Mouse (Mus musculus) mature B cell (primary cell): ENCODE measurements around the gene Dctn1.
"Not testable (repeated sequence)": the region's sequence is repeated elsewhere in the genome, so short reads cannot be mapped to it uniquely, and the experiment has no call there.

Experiments used
- in situ Hi-C: fragments of 300-500 bp; cut with MboI; formaldehyde crosslinking; loops from 2 replicates; pipeline ENCODE4 v1.14.3; 2019

Dctn1 gene

DNA sequence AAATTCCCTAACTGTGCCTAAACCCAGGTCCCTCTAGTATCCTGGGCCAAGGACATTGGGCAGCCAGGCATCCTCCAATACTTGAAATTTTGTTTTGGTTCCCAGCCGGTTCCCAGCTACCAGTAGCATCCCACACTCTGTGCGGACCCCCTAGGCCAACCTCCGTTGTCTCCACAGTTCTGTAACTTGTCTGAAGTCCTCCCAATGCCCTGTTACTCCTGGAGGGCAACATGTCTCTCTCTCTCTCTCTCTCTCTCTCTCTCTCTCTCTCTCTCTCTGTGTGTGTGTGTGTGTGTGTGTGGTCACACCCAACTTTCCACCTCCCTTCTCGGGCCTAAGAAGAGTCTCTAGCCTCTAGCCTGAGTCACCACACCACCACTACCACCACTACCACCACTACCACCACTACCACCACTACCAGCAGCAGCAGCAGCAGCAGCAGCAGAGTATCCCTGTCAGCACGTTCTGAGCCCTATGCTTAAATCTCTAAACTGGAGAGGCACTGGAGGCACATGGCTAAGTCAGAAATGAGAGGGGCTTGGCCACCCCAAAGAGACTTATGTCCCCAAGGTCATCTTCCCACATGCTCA lies 29.3 kb upstream of the Dctn1 start:
- in situ Hi-C loops, result no loop called here

DNA sequence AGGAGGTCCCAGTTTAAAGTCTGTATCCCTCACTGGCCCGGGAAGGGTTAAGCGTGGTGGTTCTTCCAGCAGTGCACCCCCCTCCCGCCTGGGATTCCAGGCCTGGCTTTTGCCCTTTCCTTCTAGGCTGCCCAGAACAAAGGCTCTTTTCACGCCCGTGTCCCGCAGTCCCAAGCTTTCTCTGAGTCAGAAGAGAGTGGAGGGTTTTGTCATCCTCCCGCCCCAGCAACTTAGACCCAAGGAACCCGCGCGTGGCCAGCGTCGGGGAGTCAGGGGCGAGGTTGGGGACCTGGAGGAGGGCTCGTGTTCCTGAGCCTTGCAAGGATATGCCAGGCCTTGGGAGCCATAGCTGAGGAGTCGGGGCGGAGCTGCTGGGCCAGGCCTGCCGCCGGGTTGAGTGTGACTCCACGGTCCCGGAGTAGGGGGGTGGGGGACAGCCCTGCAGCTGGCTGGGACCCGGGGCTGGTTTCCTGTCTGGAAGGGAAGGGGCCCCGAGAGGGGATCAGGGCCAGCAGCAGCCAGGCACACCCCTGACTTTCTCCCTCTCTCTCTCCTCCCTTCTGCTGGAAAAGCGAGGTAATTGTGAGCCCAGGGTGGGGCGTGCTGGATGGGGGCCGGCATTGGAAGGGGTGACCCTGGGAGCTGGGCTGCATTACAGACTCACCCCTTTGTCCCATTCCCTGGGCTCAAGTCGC lies 28.7 kb upstream of the Dctn1 start:
- in situ Hi-C loops, result no loop called here

DNA sequence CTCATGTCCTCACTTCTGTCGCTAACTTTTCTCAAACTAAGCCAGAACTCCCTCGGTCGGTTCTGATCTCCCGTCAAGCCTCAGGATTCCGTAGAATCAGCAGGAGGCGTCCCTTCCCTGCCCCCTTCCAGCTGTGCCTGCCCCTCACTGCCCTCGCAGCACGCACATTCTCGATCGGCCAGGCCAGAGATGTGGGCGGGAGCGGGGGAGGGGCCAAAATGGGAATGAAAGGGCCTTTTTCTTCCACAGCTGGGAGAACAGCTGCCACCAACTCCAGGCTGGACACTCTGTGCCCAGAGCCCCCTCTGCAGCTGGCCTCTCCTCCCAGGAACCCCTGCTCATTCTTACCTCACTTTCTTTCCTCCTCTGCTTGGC lies 28.2 kb upstream of the Dctn1 start:
- in situ Hi-C loops, result no loop called here

DNA sequence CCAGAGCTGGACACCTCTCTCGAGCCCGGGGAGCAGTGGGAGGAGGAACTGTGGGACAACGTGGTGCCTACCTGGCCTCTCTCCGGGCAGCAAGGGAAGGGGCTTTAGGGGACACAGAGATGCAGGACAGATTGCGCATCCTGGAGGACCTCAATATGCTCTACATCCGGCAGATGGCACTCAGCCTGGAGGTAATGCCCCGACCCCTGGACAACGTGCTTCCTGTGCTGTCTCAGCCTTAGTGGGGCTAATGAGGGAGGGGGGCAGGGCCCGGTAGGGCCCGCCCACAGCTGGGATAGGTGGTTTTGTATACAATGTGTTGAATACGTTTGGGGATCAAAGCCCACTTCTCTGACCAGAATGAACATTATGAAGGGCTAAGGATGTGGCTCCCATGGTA lies 27.7 kb upstream of the Dctn1 start:
- in situ Hi-C loops, result no loop called here

DNA sequence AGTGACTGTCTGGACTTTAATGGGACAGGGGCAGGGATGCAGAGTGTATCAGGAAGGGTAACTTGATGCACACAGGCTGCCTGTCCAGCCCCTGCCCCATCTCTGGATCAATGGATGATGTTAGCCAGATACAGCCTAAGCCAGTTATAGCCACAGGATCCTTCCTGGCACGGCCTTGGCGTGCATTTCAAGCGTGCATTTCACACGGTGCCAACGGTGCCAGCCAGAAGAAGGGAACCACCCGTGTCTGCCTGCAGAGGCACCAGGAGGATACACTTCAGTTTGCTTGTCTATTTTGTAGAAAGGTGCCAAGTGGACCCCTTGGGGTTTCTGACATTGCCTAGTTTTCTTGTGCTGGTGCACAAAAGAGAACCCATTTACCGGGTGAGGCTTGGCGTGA lies 25.7 kb upstream of the Dctn1 start:
- in situ Hi-C loops, result no loop called here

DNA sequence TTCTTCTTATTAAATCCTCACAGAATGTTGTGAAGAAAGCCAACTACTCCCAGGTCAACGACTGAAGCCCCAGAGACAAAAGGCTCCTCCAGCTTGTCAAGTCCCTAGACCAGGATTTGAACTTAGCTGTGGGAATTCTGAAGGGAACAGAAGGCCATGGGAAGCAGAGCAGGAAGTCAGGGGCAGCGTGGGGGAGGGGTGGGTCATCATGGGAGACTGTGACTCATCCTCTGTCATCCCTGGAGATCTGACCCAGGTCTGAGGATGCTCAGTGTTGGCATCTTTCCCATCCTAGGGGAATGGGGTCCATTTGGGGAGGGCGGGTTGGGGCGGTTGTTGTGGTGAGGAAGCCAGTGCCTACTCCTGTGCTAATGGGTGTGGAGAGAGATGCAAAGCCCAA lies 24.1 kb upstream of the Dctn1 start:
- in situ Hi-C loops, result no loop called here

DNA sequence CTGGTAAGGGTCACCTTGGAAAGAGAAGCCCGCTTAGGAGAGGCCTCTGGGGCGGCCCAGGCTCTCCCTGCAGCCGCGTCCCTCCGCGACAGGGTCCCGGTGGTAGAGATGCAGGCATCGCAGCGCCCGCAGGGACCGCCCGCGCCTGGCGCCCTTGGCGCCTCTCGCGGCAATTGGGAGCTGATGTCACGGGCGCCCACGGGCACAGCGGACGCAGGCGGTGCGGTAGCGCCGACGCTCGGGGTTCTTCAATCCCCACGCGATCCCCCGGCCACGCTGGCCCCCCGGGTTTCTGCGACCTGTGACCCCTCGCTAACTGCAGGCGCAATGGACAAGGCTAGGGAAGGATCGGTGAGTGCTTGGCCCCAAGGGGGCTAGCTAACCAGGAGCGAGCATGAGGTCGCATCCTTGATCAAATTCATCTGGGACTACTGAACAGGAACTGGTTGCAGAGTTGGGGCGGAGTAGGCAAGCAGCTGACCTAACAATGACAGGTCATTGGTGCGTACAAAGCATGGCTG lies 23.4 kb upstream of the Dctn1 start:
- in situ Hi-C loops, result no loop called here

DNA sequence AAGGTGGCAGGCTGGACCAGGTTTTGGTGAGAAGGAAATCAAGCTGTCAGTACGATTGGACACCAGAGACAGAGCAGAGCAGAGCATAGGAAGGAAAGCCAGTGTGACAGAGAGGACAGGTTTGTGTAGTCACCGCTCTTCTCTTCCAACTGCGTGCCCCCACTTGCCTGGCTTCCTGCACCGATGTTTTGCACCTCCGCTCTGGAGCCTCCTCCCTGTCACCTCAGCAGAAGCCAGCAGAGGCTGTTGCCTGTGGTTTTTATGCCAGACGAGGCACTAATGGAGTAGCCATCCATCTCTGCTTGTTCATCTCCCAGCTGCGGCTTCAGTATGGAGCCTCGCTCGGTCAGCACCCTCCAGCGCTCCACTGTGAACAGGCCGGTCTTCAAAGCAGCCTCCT lies 22.8 kb upstream of the Dctn1 start:
- in situ Hi-C loops, result no loop called here

DNA sequence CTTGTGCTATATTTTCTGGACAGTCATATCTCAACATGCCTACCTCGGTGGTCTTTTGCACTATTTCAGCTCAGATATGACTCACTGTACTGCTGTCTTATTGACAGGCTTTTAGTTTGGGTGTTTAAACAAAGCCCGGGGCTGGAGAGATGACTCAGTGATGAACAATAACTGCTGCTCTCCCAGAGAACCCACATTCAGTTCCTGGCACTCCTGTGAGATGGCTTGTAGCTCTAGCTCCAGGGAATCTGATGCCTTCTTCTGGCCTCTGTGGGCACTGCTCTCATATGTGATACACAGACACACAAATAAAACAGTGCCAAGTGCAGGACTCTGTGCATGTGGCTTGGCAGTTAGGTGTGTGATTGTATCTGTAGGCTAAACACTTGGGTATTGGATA lies 20.5 kb upstream of the Dctn1 start:
- in situ Hi-C loops, result no loop called here

DNA sequence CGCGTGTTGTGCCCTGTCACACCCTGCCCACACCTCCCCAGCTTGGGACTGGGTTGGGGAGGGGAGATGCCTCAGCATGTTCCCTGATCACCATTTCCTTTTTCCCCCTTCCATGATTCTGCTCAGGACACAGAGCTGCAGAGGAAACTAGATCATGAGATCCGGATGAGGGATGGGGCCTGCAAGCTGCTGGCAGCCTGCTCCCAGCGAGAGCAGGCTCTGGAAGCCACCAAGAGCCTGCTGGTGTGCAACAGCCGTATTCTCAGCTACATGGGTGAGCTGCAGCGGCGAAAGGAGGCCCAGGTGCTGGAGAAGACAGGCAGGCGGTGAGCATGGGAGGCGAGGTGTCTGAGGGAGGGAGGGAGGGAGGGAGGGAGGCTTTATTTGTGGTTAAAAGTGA lies 19.9 kb upstream of the Dctn1 start:
- in situ Hi-C loops, result no loop called here

DNA sequence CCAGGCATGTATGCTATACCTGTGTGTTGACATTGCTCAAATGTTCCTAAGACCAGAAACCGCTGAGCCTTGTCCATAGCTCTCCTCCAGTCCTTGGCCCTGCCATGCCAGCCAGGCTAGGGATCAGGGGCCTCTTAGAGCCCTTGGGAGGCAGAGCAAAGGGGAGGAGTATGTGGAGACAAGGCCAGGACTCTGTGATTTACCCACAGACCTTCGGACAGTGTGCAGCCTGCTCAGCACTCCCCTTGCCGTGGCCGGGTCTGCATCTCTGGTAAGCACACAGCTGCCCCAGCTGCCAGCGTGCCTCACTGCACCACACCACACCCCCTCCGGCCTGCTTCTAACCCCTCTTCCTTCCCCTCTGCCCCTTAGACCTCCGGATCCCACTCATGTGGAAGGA lies 18.4 kb upstream of the Dctn1 start:
- in situ Hi-C loops, result no loop called here

DNA sequence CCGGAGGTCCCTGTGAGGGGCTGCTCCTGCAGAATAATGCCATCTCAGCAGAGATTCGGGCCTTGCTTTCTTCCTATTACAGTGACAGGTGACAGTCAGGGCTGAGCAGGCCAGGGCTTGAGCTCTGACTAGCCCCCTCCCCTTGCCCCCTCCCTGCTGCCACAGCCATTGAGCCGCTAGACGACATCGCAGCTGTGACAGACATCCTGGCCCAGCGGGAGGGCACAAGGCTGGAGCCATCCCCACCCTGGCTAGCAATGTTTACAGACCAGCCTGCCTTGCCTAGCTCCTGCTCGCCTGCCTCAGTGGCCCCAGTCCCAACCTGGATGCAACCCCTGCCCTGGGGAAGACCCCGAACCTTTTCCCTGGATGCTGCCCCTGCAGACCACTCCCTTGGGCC lies 14.0 kb upstream of the Dctn1 start:
- in situ Hi-C loops, result no loop called here

DNA sequence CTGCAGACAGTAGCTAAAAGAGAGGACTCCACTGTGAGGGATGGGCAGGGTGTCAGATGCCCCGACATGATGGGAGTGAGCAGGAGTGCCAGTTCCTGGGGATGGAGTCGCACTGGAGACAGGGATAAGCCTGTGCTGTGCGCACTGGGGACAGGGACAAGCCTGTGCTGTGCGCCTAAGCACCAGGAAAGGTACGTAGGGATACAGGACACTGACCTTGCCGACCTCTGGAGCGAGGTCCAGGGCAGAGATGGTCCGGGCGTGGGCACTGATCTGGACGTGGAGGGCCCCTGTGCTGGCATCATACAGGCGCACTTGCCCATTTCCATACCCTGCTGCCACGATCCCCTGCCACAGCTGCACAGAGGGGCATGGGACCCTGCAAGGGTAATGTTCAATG lies 12.7 kb upstream of the Dctn1 start:
- in situ Hi-C loops, result no loop called here

DNA sequence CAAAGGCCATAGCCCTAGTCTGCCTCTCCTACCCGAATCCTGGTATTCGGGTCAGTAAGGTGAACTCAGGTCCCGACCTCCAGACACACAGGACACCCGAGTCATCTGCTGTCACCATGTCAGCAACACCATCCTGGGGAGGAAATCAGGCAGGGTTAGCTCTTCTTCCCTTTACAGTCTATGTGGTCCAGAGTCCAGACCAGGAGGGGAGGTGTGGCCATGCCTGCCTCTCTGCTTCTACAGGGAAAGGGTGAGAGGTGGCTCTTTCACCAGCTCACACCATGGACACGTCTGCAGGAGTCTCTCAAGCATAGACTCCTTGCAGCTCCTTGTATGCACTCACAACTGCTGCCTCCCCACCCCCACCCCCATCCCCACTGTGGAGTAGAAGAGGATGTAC lies 12.2 kb upstream of the Dctn1 start:
- in situ Hi-C loops, result no loop called here

DNA sequence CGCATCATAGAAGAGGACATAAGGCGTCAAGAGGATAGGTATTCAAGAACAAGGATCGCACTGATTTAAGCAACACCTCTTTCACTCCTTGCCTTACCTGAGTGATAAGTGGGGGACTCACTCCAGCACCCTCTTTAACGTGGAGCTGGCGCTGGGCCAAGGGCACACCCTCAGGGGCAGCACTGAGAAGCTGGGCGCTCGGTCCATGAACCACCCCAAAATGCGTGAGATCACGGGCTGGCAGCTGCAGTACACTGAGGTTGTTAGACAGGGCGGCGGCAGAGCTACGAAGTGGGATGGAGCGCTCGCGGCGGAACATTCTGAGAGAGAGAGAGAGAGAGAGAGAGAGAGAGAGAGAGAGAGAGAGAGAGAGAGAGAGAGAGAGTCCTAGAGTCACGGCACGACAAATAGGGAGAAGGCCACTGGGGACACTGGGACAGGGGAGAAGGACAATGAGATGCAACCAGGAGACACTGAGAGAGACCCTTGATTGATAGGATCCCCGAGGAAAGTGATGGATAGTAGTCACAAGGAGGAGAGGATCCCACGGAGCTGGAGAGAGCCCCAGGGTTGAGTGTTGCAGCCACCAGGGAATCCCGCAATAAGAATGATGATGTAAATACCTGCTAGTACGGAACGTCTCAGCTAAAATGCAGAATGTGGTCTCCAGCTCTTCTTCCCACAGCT lies 10.0 kb upstream of the Dctn1 start:
- in situ Hi-C loops, result no loop called here

DNA sequence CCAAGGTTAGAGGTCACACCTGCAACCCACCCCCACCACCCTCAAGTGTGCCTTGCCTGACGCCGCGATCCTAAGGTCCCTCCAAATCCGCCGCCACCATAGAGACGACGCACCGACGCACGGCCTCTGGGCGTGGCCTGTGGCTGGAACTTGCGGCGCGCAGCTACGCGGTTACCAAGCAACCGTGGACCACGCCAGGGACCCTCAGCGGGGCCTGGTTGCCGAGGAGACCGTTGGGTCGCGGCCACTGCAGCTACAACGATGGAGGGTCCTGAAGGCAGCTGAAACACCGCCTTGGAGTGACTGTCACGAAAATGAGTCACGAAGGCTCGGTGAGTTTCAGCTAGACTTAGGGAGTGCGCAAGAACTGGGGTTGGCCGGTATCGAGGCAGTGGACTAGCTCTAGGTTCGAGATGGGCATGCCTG lies 9.4 kb upstream of the Dctn1 start, which contains the start of the genes Wdr54 and 1700003E16Rik:
Gene Wdr54, minus strand, starts transcription at position 139 of the 426 bp plus-strand sequence.
Gene 1700003E16Rik, plus strand, starts transcription at position 146 of the 426 bp plus-strand sequence.
- in situ Hi-C loops, result no loop called here

DNA sequence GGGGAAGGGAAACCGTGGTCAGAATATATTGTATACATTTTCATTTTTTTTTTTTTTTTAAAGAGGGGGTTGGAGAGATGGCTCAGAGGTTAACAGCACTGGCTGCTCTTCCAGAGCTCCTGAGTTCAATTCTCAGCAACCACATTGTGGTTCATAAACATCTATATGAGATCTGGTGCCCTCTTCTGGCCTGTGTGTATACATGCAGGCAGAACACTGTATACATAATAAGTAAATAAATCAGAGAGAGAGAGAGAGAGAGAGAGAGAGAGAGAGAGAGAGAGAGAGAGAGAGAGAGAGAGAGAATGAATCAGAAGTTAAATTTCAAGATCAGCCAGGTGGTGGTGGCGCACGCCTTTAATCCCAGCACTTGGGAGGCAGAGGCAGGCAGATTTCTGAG lies 6.3 kb upstream of the Dctn1 start:
- in situ Hi-C loops, result not testable (repeated sequence)

DNA sequence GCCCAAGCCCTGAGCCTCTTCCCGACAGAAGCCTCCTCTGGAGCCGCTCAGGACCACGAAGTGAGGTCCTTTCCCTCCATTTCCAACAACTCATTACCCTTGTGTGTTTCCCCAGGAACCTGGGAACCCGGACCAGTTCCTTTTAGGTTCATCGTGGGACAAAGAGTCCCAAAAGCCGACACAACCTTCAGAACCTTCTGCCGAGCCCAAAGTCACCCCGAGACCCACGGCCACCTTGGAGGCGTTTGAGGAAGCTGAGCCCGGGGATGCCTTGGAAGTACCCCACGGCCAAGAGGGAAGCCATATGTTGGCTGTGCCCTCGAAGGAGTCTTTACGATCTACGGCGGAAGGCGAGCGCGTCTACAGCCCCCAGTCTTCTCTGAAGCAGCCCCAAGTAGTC lies 4.3 kb upstream of the Dctn1 start:
- in situ Hi-C loops, result loop anchor here (5.0 kb wide), 1 partner anchor 39 kb away; the partner anchor contains the start of gene Wbp1

DNA sequence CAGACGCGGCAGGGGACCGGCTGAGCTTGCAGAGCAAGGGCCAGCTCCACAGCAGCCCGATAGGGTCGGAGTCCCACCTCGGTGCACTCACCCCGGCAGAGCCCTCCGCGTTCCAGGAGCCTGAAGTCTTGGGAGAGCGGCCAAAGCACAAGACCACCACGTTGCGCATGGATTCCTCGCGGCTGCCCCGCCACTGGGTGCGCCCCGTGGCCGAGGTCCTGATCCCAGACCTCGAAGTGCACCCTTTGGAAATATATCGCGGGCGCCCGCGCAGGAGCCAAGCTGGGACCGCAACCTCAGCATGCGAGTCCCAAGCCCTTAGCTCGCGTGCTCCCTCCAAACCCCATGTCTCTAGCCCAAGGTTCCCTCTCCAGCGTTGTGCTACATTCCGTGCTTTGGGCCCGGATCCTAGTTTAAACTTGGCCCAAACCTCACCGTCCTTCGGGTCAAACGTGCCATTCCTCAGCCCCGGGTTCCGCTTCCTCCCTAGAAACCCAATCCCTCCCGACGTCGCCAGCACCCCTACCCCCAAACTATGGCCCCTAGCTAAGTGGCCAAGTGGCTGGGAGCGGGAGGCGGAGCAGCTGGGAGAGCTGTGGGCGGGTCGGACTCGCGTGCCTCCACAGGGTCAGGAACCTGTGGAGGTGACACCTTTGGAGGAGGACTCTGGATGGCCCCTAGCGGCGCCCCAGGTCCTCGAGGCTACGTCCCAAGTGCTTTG lies 3.6 kb upstream of the Dctn1 start:
- in situ Hi-C loops, result loop anchor here (5.0 kb wide), 1 partner anchor 40 kb away; the partner anchor contains the start of gene Wbp1

DNA sequence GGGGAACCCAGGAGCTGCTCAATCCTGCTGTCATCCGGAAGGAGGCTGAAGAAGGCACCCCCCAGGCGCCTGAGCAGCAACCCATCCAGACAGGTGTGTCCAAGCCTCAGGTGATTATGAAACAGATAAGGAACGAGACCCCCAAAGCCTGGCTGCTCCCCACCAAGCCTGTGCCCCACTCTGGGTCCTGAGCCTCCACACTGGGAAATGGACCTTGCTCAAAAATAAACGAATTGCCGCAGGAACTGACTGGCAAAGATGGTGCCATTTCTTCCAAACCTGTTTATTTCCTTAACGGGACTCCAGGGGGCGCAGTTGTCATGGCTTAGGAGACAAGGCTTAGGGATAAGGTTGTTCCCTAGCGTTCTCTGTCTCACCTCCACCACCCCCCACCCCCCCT lies 3.0 kb upstream of the Dctn1 start:
- in situ Hi-C loops, result loop anchor here (5.0 kb wide), 1 partner anchor 40 kb away; the partner anchor contains the start of gene Wbp1

DNA sequence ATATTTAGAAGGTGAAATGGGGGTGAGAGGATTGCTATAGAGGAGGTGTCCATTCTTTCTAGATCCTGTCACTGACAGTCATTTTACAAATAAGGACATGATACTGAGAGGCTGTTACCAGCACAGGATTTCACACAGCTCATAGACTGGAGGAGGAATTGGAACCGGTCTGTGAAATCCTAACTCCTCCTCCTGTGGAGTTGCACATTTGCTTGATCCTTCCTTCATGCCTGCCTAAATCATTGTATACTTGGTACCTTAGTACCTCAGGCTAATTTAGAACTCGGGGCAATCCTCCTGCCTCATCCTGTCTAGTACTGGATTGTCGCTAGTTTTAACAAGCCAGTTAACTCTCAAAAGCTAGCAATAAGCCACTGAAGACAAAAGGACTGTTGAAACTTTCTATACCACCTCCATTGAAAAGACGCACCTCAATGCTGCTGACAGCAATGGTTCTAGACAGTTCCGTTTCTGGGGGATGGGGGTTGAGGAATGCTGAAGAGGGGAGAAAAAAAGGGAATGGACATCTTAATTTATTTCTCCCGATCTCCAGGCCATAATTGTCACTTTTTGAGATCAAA lies 604 bp upstream of the Dctn1 start:
- in situ Hi-C loops, result no loop called here

DNA sequence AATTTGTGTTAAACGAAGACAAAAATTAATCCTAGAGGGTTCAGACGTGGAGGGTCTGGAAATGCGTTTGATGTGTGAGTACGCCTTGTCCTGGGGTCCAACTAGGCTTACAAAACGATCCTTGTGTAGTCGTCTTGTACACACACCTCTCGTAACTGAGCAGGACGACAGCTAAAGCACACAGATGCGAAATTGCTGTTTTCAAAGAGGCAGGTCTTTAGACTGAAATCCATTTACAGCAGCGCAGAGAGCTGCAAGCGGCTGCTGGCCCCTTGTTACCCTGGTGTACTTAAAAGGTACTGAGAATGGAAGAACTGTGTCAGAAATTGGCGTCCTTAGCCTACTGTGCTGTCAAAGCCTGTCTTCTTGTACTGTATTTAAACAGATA lies 517 bp downstream of the Dctn1 start:
- in situ Hi-C loops, result no loop called here
